Mouse (Mus musculus) WW6 (cell line): Measurements from ENCODE around the gene Olfr95.
"Not testable (repeated sequence)": the region's sequence is repeated elsewhere in the genome, so short reads cannot be mapped to it uniquely, and the experiment has no call there.

Experiments
- DNase-seq: peaks from one replicate; pipeline ENCODE4 v3.0.0-alpha.2; 2013; ENCODE audit warnings: low read depth, low spot score

Gene Olfr95

GRCm38 (mm10) chr17:37213018-37213417, at the start of gene Olfr95:
Gene Olfr95 (minus strand): TSS chr17:37213118.
- no peak for DNase-seq

GRCm38 (mm10) chr17:37250544-37250943, 37.6 kb upstream of the Olfr95 start:
- no peak for DNase-seq

- no peak for DNase-seq
Measured at GRCm38 (mm10) chr17:37249460-37249859, 36.5 kb upstream of the Olfr95 start.

GRCm38 (mm10) chr17:37246715-37247114, 33.8 kb upstream of the Olfr95 start:
- no peak for DNase-seq

GRCm38 (mm10) chr17:37242198-37242597, 29.3 kb upstream of the Olfr95 start:
- no peak for DNase-seq

GRCm38 (mm10) chr17:37237230-37237629, 24.3 kb upstream of the Olfr95 start, which contains the start of gene Olfr97:
Gene Olfr97 (minus strand): TSS chr17:37237330.
- DNase-seq: not testable (repeated sequence)

- DNase-seq: no peak
Measured at GRCm38 (mm10) chr17:37221879-37222278, 9.0 kb upstream of the Olfr95 start.

- no peak for DNase-seq
Measured at GRCm38 (mm10) chr17:37219846-37220245, 6.9 kb upstream of the Olfr95 start, which contains the start of gene Olfr96. Gene Olfr96 (plus strand): TSS chr17:37220146.

GRCm38 (mm10) chr17:37218486-37218885, 5.6 kb upstream of the Olfr95 start:
- no peak for DNase-seq

- peak; percentile 40 for DNase-seq
Measured at GRCm38 (mm10) chr17:37210884-37211768, 1.8 kb downstream of the Olfr95 start.

- DNase-seq: no peak
Measured at GRCm38 (mm10) chr17:37203917-37204236, 9.0 kb downstream of the Olfr95 start.

- peak; percentile 60 for DNase-seq
Measured at GRCm38 (mm10) chr17:37203206-37203916, 9.6 kb downstream of the Olfr95 start.

GRCm38 (mm10) chr17:37200894-37201293, 12.0 kb downstream of the Olfr95 start, which contains the start of gene Olfr94:
Gene Olfr94 (minus strand): TSS chr17:37200994.
- no peak for DNase-seq

- no peak for DNase-seq
Measured at GRCm38 (mm10) chr17:37196845-37197724, 15.8 kb downstream of the Olfr95 start.

- DNase-seq: no peak
Measured at GRCm38 (mm10) chr17:37194782-37195181, 18.1 kb downstream of the Olfr95 start.

GRCm38 (mm10) chr17:37193656-37194055, 19.3 kb downstream of the Olfr95 start, which contains the start of gene Ubd:
Gene Ubd (plus strand): TSS chr17:37193892.
- no peak for DNase-seq

- DNase-seq: no peak
Measured at GRCm38 (mm10) chr17:37193032-37193431, 19.9 kb downstream of the Olfr95 start.

GRCm38 (mm10) chr17:37190711-37191110, 22.2 kb downstream of the Olfr95 start:
- peak; percentile 78 for DNase-seq

- DNase-seq: no peak
Measured at GRCm38 (mm10) chr17:37185474-37185873, 27.4 kb downstream of the Olfr95 start.

GRCm38 (mm10) chr17:37161394-37161793, 51.5 kb downstream of the Olfr95 start, which contains the start of gene Olfr93:
Gene Olfr93 (minus strand): TSS chr17:37161494.
- DNase-seq: no peak
